Mouse (Mus musculus) left cerebral cortex, postnatal 36 days (tissue): ENCODE results near the gene Vmn1r14. TPM values are rescaled to one million over a fixed set of nuclear protein-coding genes. Genes with fewer than 3 reads are reported as not detected.
"Not testable (repeated sequence)": the region's sequence is repeated elsewhere in the genome, so short reads cannot be mapped to it uniquely, and the experiment has no call there.

ENCODE experiments used
- DNase-seq, 2 experiments: peaks; one replicate each; pipeline ENCODE4 v3.0.0; 2021 to 2022; ENCODE audit warnings: low spot score in 2 of 2, mixed read lengths in 1 of 2
- intact Hi-C: fragments of 180-260 bp; cut with DNase I; formaldehyde crosslinking; loops from one replicate; pipeline ENCODE4 v1.15.1; 2025
- total RNA-seq, 2 experiments: library from RNA; stranded (reverse); gene quantifications; 2 replicates each; pipeline ENCODE4 v1.2.3; 2021

Gene Vmn1r14
- total RNA-seq: not detected

DNA sequence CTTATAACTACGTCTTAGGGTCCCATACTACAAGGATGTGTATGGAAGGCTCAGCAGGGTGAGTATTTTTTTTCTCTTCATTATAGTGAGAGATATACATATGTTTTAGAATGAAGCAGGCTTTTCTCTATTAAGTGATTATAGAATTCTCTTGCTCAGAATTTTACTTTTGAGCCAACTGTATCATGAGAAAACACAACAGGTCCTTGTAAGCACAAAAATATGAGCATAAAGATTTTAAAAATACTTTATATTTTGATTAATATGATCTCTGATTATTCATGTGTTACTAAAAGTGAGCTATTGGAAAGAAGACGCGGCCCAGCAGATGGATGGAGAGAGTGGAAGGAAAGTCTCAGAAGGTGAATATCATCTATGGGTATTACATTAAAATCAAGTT lies at the start of gene Vmn1r14:
Vmn1r14 (plus strand) TSS at position 301 of the 400 bp plus-strand sequence.
- no peak for DNase-seq
- intact Hi-C loops: no loop called here

DNA sequence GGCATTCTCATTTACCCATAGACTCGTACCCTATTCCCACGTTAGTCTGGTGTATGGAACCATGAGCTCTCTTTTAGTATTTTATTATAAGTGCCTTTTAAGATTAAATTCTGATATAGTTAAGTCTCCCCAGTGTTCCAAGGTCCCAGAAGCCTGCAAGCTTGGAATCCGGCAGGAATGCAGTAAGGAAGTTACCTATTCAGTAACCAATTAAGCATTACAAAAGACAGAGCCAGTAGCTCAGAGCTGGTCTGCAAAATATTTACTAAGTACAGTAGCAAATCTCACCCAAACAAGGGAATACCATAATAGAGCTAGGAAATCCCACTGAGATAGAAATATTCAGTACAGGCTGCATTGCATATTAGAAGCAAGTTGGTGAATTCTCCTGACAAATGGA lies 41.5 kb upstream of the Vmn1r14 start:
- intact Hi-C loops, DNase-seq: not testable (repeated sequence)

DNA sequence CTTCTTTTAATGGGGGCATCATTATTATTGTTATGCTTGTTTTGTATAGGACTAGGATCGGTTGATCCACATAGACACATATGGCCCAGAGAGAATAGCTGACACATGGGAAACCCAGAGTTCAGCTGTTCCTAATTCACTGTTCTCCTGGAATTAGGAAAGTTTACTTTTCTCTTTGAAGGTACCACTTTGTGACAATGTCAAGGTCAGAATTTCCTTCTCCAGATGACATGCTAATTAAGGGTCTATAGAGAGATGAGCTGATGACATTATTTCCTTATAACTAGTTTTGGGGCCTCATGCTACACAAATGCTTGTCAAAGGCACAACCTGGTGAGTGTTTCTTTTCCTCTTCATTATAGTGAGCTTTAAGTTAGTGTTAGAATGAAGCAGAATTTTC lies 28.5 kb upstream of the Vmn1r14 start, which contains the start of gene Vmn1r13:
Vmn1r13 (plus strand) TSS at position 301 of the 400 bp plus-strand sequence.
- DNase-seq, intact Hi-C loops: not testable (repeated sequence)

DNA sequence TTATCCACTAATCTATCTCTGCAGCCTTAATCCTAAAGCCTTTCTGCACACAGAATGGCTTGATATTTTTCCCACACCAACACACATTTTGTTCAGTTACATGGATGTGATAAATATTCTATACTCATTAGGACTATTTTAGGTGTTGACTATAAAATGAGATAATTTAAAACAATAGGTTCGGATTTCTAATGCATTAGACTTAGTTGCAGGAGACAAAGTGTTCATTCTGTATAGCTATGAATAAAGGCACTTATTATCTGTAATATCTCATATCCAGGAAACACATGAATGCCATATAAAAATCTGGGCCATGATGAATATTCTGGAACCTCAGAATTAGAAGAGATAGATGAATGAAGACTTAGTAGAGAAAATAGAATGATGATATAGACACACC lies 26.2 kb downstream of the Vmn1r14 start, which contains the start of gene Vmn1r15:
Vmn1r15 (plus strand) TSS at position 301 of the 400 bp plus-strand sequence.
- intact Hi-C loops: no loop called here
- no peak for DNase-seq

DNA sequence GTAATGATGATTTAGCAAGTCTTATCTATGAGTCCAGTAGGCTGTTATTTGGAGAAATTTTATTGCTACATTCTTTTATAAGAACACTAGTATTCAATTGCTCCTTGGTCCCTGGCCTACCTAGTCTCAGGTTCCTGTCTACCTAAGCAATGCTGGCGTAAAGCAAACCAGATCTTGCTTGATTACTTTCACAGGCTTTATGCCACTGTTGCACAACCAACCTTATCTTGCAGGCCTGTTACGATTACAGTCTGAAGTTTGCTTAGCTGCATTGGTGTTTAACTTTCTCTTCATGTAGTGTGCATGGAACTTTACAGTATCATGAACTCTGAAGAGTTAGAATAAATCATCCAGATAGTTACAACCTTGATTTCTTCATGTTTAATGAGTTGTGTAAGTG lies 29.5 kb downstream of the Vmn1r14 start:
- intact Hi-C loops: no loop called here
- no peak for DNase-seq

DNA sequence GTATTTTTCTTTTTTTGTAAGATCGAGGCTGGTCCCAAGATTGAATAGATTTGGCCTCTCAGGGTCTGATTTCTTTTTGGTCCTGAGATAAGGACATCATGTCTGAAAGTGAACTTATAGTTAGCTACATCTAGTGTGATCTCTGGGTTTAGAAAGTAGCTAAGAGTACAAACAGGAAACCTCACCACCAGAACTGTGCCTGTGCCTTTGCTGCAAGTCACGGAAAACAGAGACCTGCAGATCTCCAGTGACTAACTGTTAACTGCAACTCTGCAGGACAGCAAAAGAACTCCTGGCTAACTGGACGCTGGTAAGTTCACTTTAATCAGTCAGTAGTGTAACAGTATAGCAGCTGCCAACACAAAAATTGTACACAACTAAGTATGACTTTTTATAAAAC lies 40.4 kb downstream of the Vmn1r14 start:
- intact Hi-C loops: no loop called here
- no peak for DNase-seq

DNA sequence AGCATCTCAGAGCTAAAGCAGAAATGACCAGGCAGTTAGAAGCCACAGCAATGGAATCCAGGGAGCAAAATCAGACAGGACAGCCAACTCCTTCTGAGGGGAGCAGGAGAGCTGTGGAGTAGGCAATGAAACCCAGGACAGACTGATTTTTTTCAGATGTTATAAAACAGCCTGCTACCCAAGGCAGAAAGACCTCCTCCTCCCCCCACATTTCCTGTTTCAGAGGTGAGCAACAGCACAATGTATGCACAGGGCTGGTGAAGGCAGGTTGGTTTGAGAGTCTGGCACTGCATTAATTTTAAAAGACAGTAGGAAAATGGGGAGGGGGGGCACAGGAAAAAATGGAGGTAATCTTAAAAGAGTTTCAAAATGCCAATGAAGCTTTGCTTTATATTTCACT lies 41.0 kb downstream of the Vmn1r14 start:
- intact Hi-C loops: no loop called here
- no peak for DNase-seq

DNA sequence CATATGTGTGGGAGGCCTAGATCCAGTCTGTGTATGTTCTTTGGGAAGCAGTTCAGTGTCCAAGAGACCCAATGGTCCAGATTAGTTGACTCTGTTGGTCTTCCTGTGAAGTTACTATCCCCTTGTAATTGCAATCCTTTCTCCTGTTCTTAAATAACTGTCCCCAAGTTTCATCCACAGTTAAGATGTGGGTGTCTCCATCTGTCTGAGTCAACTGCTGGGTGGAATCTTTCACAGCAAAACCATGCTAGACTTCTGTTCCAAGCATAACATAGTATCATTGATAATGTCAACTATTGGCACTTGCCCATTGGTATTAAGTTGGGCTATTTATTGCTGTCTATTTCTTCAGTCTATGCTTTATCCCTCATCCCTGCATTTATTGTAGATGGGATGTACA lies 47.5 kb downstream of the Vmn1r14 start:
- DNase-seq: no peak
- intact Hi-C loops: no loop called here

Other genes with a start within 250 kb of the Vmn1r14 start
- not detected for gene Vmn1r6, start 234.4 kb upstream of the Vmn1r14 start, total RNA-seq
- not detected for gene Vmn1r7, start 206.4 kb upstream of the Vmn1r14 start, total RNA-seq
- gene Vmn1r8, start 199.4 kb upstream of the Vmn1r14 start, total RNA-seq: not detected
- not detected for gene Vmn1r9, start 164.9 kb upstream of the Vmn1r14 start, total RNA-seq
- gene Vmn1r10, start 122.2 kb upstream of the Vmn1r14 start, total RNA-seq: not detected
- not detected for gene Vmn1r11, start 98.2 kb upstream of the Vmn1r14 start, total RNA-seq
- not detected for gene Vmn1r12, start 74.8 kb upstream of the Vmn1r14 start, total RNA-seq
- gene Vmn1r13, start 28.4 kb upstream of the Vmn1r14 start, total RNA-seq: not detected
- gene Vmn1r15, start 26.3 kb downstream of the Vmn1r14 start, total RNA-seq: not detected
- not detected for gene Vmn1r16, start 97.8 kb downstream of the Vmn1r14 start, total RNA-seq
- not detected for gene Vmn1r17, start 132.0 kb downstream of the Vmn1r14 start, total RNA-seq
- gene Vmn1r18, start 164.1 kb downstream of the Vmn1r14 start, total RNA-seq: under 1 TPM; 0.02 to 0.07 TPM
- gene Vmn1r19, start 172.1 kb downstream of the Vmn1r14 start, total RNA-seq: not detected
- gene Vmn1r20, start 197.2 kb downstream of the Vmn1r14 start, total RNA-seq: not detected